Mouse (Mus musculus): ENCODE measurements around the gene Agmat. TPM values are rescaled to one million over a fixed set of nuclear protein-coding genes. Genes with fewer than 3 reads are reported as not detected.

Agmat gene
- polyA plus RNA-seq, 1 experiment from 2014 or later, result 18.0 TPM

- Histone ChIP-seq H3K4me3 (ENCODE audit: low read depth, low read length) (no peak overlapping the region), H3K27ac (ENCODE audit: low read depth, low read length) (peak overlapping the region; percentile 14; the same call in 1 of the 2 replicates), H3K27me3 (replicated peaks; ENCODE audit: control insufficient read depth, insufficient read depth, low read length) (no peaks in the 10 kb centered on the region), H3K9me3 (ENCODE audit: control insufficient read depth, low read length) (no peaks in the 10 kb centered on the region), H3K4me2 (peak overlapping the region; percentile 31), H3K9ac (ENCODE audit: low read depth, low read length) (no peak overlapping the region), H3K4me1 (replicated peaks; ENCODE audit: control insufficient read depth, insufficient read depth, low read length) (peaks cover 21% of the 10 kb centered on the region), H3K36me3 (ENCODE audit: control insufficient read depth, insufficient read depth, low read length) (no peaks in the 10 kb centered on the region)
- DNase-seq (ENCODE audit: low spot score), result no peak
- no peak for ATAC-seq (replicated peaks; ENCODE audit: low FRiP score)
- WGBS, result 42% methylated on average over 11 of the region's 11 CpGs
Observed at GRCm38 (mm10) chr4:141749557-141749956, 3.1 kb downstream of the Agmat start.

- Histone ChIP-seq H3K27me3 (replicated peaks; ENCODE audit: control insufficient read depth, insufficient read depth, low read length) (no peaks in the 10 kb centered on the region), H3K4me1 (replicated peaks; ENCODE audit: control insufficient read depth, insufficient read depth, low read length) (peaks cover 21% of the 10 kb centered on the region), H3K4me2 (peak overlapping the region; percentile 66), H3K9me3 (ENCODE audit: control insufficient read depth, low read length) (no peaks in the 10 kb centered on the region), H3K9ac (ENCODE audit: low read depth, low read length) (peak overlapping the region; percentile 51; the same call in 1 of the 2 replicates), H3K4me3 (ENCODE audit: low read depth, low read length) (no peak overlapping the region), H3K27ac (ENCODE audit: low read depth, low read length) (peak overlapping the region; percentile 94), H3K36me3 (ENCODE audit: control insufficient read depth, insufficient read depth, low read length) (no peaks in the 10 kb centered on the region)
- ATAC-seq (replicated peaks; ENCODE audit: low FRiP score) (no peak), DNase-seq (ENCODE audit: low spot score) (no peak)
- 59% methylated on average over 3 of the region's 3 CpGs for WGBS
Observed at GRCm38 (mm10) chr4:141750826-141751225, 4.4 kb downstream of the Agmat start.

- peak overlapping the region; percentile 66 for H3K4me2 ChIP-seq
- DNase-seq (ENCODE audit: low spot score) (peak; percentile 61), ATAC-seq (replicated peaks; ENCODE audit: low FRiP score) (peak; percentile 91)
- peaks cover 21% of the 10 kb centered on the region for H3K4me1 ChIP-seq (replicated peaks; ENCODE audit: control insufficient read depth, insufficient read depth, low read length)
- peak overlapping the region; percentile 94 for H3K27ac ChIP-seq (ENCODE audit: low read depth, low read length)
- H3K9ac ChIP-seq (ENCODE audit: low read depth, low read length), result peak overlapping the region; percentile 51
- WGBS, result 10% methylated on average over 4 of the region's 4 CpGs
- peak overlapping the region; percentile 22 for H3K4me3 ChIP-seq (ENCODE audit: low read depth, low read length)
- no peaks in the 10 kb centered on the region for H3K36me3 ChIP-seq (ENCODE audit: control insufficient read depth, insufficient read depth, low read length)
- no peaks in the 10 kb centered on the region for H3K9me3 ChIP-seq (ENCODE audit: control insufficient read depth, low read length)
- no peaks in the 10 kb centered on the region for H3K27me3 ChIP-seq (replicated peaks; ENCODE audit: control insufficient read depth, insufficient read depth, low read length)
Observed at GRCm38 (mm10) chr4:141751419-141752075, 5.1 kb downstream of the Agmat start.

- Histone ChIP-seq H3K4me1 (replicated peaks; ENCODE audit: control insufficient read depth, insufficient read depth, low read length) (peaks cover 21% of the 10 kb centered on the region), H3K9me3 (ENCODE audit: control insufficient read depth, low read length) (no peaks in the 10 kb centered on the region), H3K36me3 (ENCODE audit: control insufficient read depth, insufficient read depth, low read length) (no peaks in the 10 kb centered on the region), H3K9ac (ENCODE audit: low read depth, low read length) (peak overlapping the region; percentile 49; the same call in 1 of the 2 replicates), H3K4me3 (ENCODE audit: low read depth, low read length) (peak overlapping the region; percentile 22), H3K27ac (ENCODE audit: low read depth, low read length) (peak overlapping the region; percentile 94), H3K27me3 (replicated peaks; ENCODE audit: control insufficient read depth, insufficient read depth, low read length) (no peaks in the 10 kb centered on the region), H3K4me2 (peak overlapping the region; percentile 66)
- WGBS, result 2% methylated on average over 4 of the region's 4 CpGs
- ATAC-seq (replicated peaks; ENCODE audit: low FRiP score), result peak; percentile 93
- peak; percentile 71 for DNase-seq (ENCODE audit: low spot score)
Observed at GRCm38 (mm10) chr4:141752076-141752421, 5.6 kb downstream of the Agmat start.

GRCm38 (mm10) chr4:141755375-141755930 lies 9.0 kb downstream of the Agmat start:
- Histone ChIP-seq H3K27me3 (replicated peaks; ENCODE audit: control insufficient read depth, insufficient read depth, low read length) (no peaks in the 10 kb centered on the region), H3K4me1 (replicated peaks; ENCODE audit: control insufficient read depth, insufficient read depth, low read length) (peaks cover 37% of the 10 kb centered on the region), H3K9me3 (ENCODE audit: control insufficient read depth, low read length) (no peaks in the 10 kb centered on the region), H3K4me2 (no peak overlapping the region), H3K4me3 (ENCODE audit: low read depth, low read length) (no peak overlapping the region), H3K36me3 (ENCODE audit: control insufficient read depth, insufficient read depth, low read length) (no peaks in the 10 kb centered on the region), H3K9ac (ENCODE audit: low read depth, low read length) (no peak overlapping the region), H3K27ac (ENCODE audit: low read depth, low read length) (no peak overlapping the region)
- WGBS, result 88% methylated on average over 19 of the region's 19 CpGs
- ATAC-seq (replicated peaks; ENCODE audit: low FRiP score) (no peak), DNase-seq (ENCODE audit: low spot score) (no peak)

- WGBS, result 86% methylated on average over 3 of the region's 3 CpGs
- no peak overlapping the region for H3K4me2 ChIP-seq
- H3K27ac ChIP-seq (ENCODE audit: low read depth, low read length), result no peak overlapping the region
- H3K36me3 ChIP-seq (ENCODE audit: control insufficient read depth, insufficient read depth, low read length), result no peaks in the 10 kb centered on the region
- ATAC-seq (replicated peaks; ENCODE audit: low FRiP score) (no peak), DNase-seq (ENCODE audit: low spot score) (no peak)
- H3K9ac ChIP-seq (ENCODE audit: low read depth, low read length), result no peak overlapping the region
- no peaks in the 10 kb centered on the region for H3K27me3 ChIP-seq (replicated peaks; ENCODE audit: control insufficient read depth, insufficient read depth, low read length)
- no peaks in the 10 kb centered on the region for H3K9me3 ChIP-seq (ENCODE audit: control insufficient read depth, low read length)
- H3K4me3 ChIP-seq (ENCODE audit: low read depth, low read length), result no peak overlapping the region
- peaks cover 27% of the 10 kb centered on the region for H3K4me1 ChIP-seq (replicated peaks; ENCODE audit: control insufficient read depth, insufficient read depth, low read length)
Observed at GRCm38 (mm10) chr4:141757124-141757523, 10.7 kb downstream of the Agmat start.

DNA sequence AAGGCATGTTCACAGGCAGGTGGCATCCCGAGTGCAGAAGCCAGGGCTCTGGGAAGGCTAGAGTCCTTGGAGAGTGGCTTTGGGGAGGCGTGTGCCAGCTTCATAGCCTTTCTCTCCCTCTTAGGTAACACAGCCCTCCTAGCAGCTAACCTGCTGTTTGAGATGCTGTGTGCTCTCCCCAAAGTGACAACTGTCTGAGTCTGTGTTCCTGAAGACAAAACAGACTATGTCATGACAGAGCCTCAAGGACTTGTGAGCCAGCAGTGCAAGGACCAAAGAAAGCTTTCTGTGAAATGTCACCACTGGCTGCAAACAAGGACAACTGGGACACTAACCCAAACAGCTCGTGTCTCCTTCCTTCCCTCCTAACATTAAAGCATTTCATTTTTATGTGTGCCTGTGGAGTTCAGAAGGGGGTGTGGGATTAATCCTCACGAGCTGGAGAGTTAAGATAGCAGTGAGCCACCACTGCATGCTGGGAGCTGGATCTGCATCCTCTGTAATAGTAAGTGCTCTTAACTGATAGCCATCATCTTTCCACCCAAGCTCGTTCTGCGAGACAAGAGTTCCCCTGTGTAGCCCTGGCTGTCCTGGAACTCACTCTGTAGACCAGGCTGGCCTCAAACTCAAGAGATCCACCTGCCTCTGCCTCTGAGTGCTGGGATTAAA lies 12.5 kb downstream of the Agmat start:
- ATAC-seq (replicated peaks; ENCODE audit: low FRiP score), result peak; percentile 87
- 51% methylated on average over 6 of the region's 6 CpGs for WGBS
- H3K27ac ChIP-seq (ENCODE audit: low read depth, low read length), result peak overlapping the region; percentile 78
- H3K4me3 ChIP-seq (ENCODE audit: low read depth, low read length), result no peak overlapping the region
- H3K9ac ChIP-seq (ENCODE audit: low read depth, low read length), result peak overlapping the region; percentile 47
- H3K27me3 ChIP-seq (replicated peaks; ENCODE audit: control insufficient read depth, insufficient read depth, low read length), result no peaks in the 10 kb centered on the region
- H3K4me1 ChIP-seq (replicated peaks; ENCODE audit: control insufficient read depth, insufficient read depth, low read length), result peaks cover 20% of the 10 kb centered on the region
- no peak for DNase-seq (ENCODE audit: low spot score)
- H3K4me2 ChIP-seq, result no peak overlapping the region
- H3K36me3 ChIP-seq (ENCODE audit: control insufficient read depth, insufficient read depth, low read length), result peaks cover 12% of the 10 kb centered on the region; the same call in 1 of the 2 replicates
- H3K9me3 ChIP-seq (ENCODE audit: control insufficient read depth, low read length), result no peaks in the 10 kb centered on the region

DNA sequence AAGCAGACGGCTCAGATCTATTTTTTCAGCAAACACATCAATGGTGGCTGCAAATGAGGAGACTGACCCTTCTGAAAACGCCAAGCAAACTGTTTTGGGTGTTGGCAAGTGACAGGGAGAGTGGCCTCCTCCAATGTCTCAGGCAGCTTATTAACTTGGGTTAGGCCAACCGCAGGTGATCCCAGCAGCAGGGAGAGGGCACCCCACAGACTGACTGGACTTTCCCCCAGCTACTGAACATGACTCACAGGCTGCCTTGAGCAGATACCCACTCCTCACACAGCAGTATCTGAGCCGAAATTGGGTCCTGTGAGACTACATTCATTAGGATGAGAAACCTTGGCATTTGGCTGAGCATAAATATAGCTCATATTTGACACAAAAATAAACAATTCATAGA lies 14.5 kb downstream of the Agmat start:
- no peak overlapping the region for H3K9ac ChIP-seq (ENCODE audit: low read depth, low read length)
- DNase-seq (ENCODE audit: low spot score), result no peak
- no peak overlapping the region for H3K4me3 ChIP-seq (ENCODE audit: low read depth, low read length)
- ATAC-seq (replicated peaks; ENCODE audit: low FRiP score), result no peak
- H3K27ac ChIP-seq (ENCODE audit: low read depth, low read length), result no peak overlapping the region
- no peak overlapping the region for H3K4me2 ChIP-seq
- 79% methylated on average over 4 of the region's 4 CpGs for WGBS
- peaks cover 20% of the 10 kb centered on the region for H3K4me1 ChIP-seq (replicated peaks; ENCODE audit: control insufficient read depth, insufficient read depth, low read length)
- H3K9me3 ChIP-seq (ENCODE audit: control insufficient read depth, low read length), result no peaks in the 10 kb centered on the region
- no peaks in the 10 kb centered on the region for H3K27me3 ChIP-seq (replicated peaks; ENCODE audit: control insufficient read depth, insufficient read depth, low read length)
- H3K36me3 ChIP-seq (ENCODE audit: control insufficient read depth, insufficient read depth, low read length), result peaks cover 12% of the 10 kb centered on the region; the same call in 1 of the 2 replicates
